Mouse (Mus musculus): ENCODE results near the gene Fam3a. TPM values are rescaled to one million over a fixed set of nuclear protein-coding genes. Genes with fewer than 3 reads are reported as not detected.

The Fam3a gene
- polyA plus RNA-seq, 1 experiment from 2014 or later: 31.0 TPM

DNA sequence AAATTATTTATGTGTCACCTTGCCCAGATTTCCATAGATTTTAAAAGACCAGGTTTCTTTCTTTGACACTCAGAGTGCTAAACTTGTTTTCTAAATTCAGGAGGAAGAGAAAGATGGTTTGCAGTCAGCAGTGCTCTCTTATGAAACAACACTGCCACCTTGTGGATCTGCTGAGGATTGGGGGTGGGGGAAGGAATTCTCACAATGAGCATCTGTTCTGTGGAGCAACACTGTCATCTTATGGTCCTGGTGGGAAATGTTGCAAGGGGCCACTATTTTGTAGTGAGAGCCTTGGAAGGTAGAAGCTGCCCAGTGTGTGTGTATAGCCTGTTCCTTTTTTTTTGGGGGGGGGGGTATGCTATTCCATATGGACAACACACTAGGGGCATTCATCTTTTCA is 20.3 kb upstream of the Fam3a start:
- DNase-seq: peak; percentile 88
- no peak overlapping the region for H3K27ac ChIP-seq (replicated peaks; ENCODE audit: low read depth, low read length)

DNA sequence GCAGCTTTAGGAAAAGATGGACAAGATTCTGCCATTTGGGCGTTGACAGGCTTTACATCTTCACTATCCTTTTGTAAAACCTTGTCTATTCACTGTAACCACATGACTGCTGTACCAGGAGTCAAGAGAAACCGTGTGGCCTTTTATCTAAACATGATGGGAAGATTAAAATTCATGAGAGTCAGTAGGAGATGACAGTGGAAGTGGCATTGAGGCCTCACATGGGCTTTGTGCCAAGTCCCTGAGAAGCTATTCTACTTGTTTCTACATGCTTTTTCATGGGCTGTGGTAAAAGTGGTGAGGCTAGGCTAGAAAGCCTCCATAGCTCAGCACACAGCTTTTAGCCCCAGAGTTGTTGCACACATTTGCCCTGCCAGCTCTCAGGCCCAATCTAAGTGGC is 15.3 kb upstream of the Fam3a start:
- Histone ChIP-seq H3K4me2 (ENCODE audit: low read length) (no peak overlapping the region), H3K27me3 (ENCODE audit: control insufficient read depth, insufficient read depth, low read length) (no peaks in the 10 kb centered on the region), H3K9ac (replicated peaks; ENCODE audit: low read length) (no peak overlapping the region), H3K27ac (replicated peaks; ENCODE audit: low read depth, low read length) (no peak overlapping the region), H3K4me3 (replicated peaks; ENCODE audit: low read depth, low read length) (no peak overlapping the region), H3K9me3 (ENCODE audit: control insufficient read depth, low read length) (no peaks in the 10 kb centered on the region), H3K36me3 (ENCODE audit: control insufficient read depth, insufficient read depth, low read length) (no peaks in the 10 kb centered on the region), H3K4me1 (ENCODE audit: control insufficient read depth, insufficient read depth, low read length) (no peaks in the 10 kb centered on the region)
- whole genome bisulfite sequencing: 23% methylated on average over 2 of the region's 2 CpGs
- ATAC-seq (ENCODE audit: low FRiP score, low TSS enrichment) (no peak), DNase-seq (peak; percentile 27)

More for the DNA sequence above, 20.3 kb upstream of the Fam3a start:
- Histone ChIP-seq H3K9me3 (ENCODE audit: control insufficient read depth, low read length) (no peaks in the 10 kb centered on the region), H3K36me3 (ENCODE audit: control insufficient read depth, insufficient read depth, low read length) (no peaks in the 10 kb centered on the region), H3K4me3 (replicated peaks; ENCODE audit: low read depth, low read length) (no peak overlapping the region), H3K9ac (replicated peaks; ENCODE audit: low read length) (no peak overlapping the region), H3K4me1 (ENCODE audit: control insufficient read depth, insufficient read depth, low read length) (no peaks in the 10 kb centered on the region), H3K4me2 (ENCODE audit: low read length) (no peak overlapping the region), H3K27me3 (ENCODE audit: control insufficient read depth, insufficient read depth, low read length) (no peaks in the 10 kb centered on the region)
- ATAC-seq (ENCODE audit: low FRiP score, low TSS enrichment): peak; percentile 62; the same call in 1 of the 2 replicates

DNA sequence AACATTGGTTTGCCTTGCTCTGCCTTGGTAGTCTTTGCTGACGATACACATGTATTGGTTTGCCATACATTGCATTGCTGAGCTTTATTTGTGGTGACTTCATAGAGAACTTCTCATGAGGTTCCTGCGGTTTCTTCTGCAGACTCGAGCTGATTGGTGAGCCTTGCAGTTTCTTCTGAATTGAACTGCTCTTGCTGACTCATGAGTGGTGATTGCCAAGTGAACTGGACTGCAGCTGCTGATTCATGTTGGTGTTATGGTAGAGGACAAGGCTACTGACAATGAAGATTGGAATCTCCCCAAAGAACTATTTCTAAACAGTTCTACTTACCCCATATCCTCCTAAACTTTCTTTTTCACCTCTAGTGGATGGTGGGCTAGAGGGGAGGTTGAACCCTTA is 7.1 kb upstream of the Fam3a start:
- no peak for ATAC-seq (ENCODE audit: low FRiP score, low TSS enrichment)
- H3K4me3 ChIP-seq (replicated peaks; ENCODE audit: low read depth, low read length): no peak overlapping the region
- WGBS: 77% methylated on average over 3 of the region's 3 CpGs

DNA sequence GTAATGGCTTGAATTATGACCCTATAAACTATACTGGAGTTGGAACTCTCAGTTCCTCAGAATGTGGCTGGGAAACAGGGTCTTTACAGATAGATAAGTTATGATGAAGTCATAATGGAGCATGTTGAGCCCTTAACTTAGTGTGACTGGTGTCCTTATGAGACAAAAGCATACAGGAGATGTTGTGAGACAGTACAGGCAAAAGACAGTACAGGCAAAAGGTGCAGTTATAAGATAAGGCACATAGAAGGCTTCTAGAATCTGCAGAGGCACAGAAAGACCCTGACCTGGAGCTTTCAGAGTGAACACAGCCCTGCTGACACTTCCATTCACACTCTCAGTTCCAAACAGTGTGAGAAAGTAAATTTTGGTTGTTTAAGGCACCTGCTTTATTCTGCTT is 4.9 kb downstream of the Fam3a start:
- Histone ChIP-seq H3K9me3 (ENCODE audit: control insufficient read depth, low read length) (no peaks in the 10 kb centered on the region), H3K4me2 (ENCODE audit: low read length) (no peak overlapping the region), H3K27ac (replicated peaks; ENCODE audit: low read depth, low read length) (no peak overlapping the region), H3K27me3 (ENCODE audit: control insufficient read depth, insufficient read depth, low read length) (no peaks in the 10 kb centered on the region), H3K36me3 (ENCODE audit: control insufficient read depth, insufficient read depth, low read length) (peaks cover 10% of the 10 kb centered on the region), H3K9ac (replicated peaks; ENCODE audit: low read length) (no peak overlapping the region), H3K4me1 (ENCODE audit: control insufficient read depth, insufficient read depth, low read length) (no peaks in the 10 kb centered on the region), H3K4me3 (replicated peaks; ENCODE audit: low read depth, low read length) (no peak overlapping the region)
- ATAC-seq (ENCODE audit: low FRiP score, low TSS enrichment) (no peak), DNase-seq (no peak)

More for the DNA sequence above, 7.1 kb upstream of the Fam3a start:
- no peaks in the 10 kb centered on the region for H3K27me3 ChIP-seq (ENCODE audit: control insufficient read depth, insufficient read depth, low read length)
- no peak for DNase-seq
- H3K27ac ChIP-seq (replicated peaks; ENCODE audit: low read depth, low read length): no peak overlapping the region
- H3K4me1 ChIP-seq (ENCODE audit: control insufficient read depth, insufficient read depth, low read length): no peaks in the 10 kb centered on the region
- no peak overlapping the region for H3K4me2 ChIP-seq (ENCODE audit: low read length)
- no peaks in the 10 kb centered on the region for H3K9me3 ChIP-seq (ENCODE audit: control insufficient read depth, low read length)
- no peak overlapping the region for H3K9ac ChIP-seq (replicated peaks; ENCODE audit: low read length)
- H3K36me3 ChIP-seq (ENCODE audit: control insufficient read depth, insufficient read depth, low read length): no peaks in the 10 kb centered on the region

DNA sequence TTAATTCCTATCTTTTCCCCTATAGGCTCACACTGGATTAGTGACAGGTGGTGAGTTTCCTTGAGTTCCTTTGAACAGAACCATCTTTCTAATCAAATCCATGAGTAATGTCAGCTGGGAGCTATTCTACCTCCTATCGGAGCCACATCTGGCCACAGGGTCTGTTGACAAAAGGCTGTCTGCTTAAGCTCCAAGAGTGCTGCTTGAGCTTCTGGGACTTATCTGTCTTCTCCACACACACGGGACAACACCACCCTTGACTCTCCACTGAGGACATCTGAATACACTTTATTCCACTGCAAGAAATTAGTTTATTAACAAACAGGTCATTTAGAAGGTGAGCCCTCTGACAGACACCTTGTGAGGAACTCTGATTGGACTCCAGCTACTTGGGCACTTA is 8.6 kb downstream of the Fam3a start:
- no peak overlapping the region for H3K4me2 ChIP-seq (ENCODE audit: low read length)
- no peak for ATAC-seq (ENCODE audit: low FRiP score, low TSS enrichment)
- H3K27me3 ChIP-seq (ENCODE audit: control insufficient read depth, insufficient read depth, low read length): no peaks in the 10 kb centered on the region
- H3K4me3 ChIP-seq (replicated peaks; ENCODE audit: low read depth, low read length): no peak overlapping the region
- WGBS: 90% methylated on average over 2 of the region's 2 CpGs
- no peak overlapping the region for H3K9ac ChIP-seq (replicated peaks; ENCODE audit: low read length)
- no peaks in the 10 kb centered on the region for H3K9me3 ChIP-seq (ENCODE audit: control insufficient read depth, low read length)
- H3K27ac ChIP-seq (replicated peaks; ENCODE audit: low read depth, low read length): no peak overlapping the region
- no peaks in the 10 kb centered on the region for H3K4me1 ChIP-seq (ENCODE audit: control insufficient read depth, insufficient read depth, low read length)
- no peak for DNase-seq
- peaks cover 10% of the 10 kb centered on the region for H3K36me3 ChIP-seq (ENCODE audit: control insufficient read depth, insufficient read depth, low read length)

DNA sequence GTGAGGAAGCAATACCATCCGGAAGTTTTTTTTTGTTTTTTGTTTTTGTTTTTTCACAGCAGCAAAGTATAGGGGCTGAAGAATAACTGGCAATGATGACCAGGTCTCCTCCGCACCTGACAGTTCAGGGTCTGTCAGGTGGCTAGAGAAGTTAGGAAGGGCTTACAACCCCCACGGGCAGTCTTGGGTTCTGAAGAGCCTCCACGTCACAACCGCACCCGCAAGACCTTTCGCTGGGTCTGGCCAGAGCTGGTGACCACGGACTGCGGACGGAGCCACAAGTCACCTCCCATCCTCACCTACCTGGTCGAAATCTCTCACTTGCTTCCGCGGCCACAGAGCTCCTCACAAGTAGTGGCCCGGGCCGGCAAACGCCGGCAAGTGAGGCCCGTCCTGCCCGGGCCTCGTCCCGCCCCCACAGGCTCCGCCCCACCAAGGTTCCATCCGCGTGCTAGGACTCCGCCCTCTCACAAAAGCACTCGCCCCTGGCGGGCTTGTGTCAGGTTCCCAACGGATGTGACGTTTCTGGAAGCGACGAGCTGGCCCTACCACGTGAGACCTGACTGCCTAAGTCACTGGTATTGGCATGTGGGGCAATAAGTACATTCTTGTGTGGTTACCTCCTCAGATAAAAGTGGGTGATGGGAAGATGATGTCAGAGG is 20.1 kb downstream of the Fam3a start, which contains the start of the genes Ubl4a and Slc10a3:
Gene Ubl4a, minus strand, starts transcription at position 331 of the 662 bp plus-strand sequence.
Gene Slc10a3, minus strand, starts transcription at position 462 of the 662 bp plus-strand sequence.
- Histone ChIP-seq H3K4me2 (ENCODE audit: low read length) (peak within 1 kb of the TSS; percentile 63), H3K27me3 (ENCODE audit: control insufficient read depth, insufficient read depth, low read length) (no peaks in the 10 kb centered on the region), H3K9me3 (ENCODE audit: control insufficient read depth, low read length) (no peaks in the 10 kb centered on the region), H3K36me3 (ENCODE audit: control insufficient read depth, insufficient read depth, low read length) (no peaks in the 10 kb centered on the region), H3K4me1 (ENCODE audit: control insufficient read depth, insufficient read depth, low read length) (no peaks in the 10 kb centered on the region), H3K27ac (replicated peaks; ENCODE audit: low read depth, low read length) (no peak within 1 kb of the TSS), H3K9ac (replicated peaks; ENCODE audit: low read length) (peak within 1 kb of the TSS; percentile 39), H3K4me3 (replicated peaks; ENCODE audit: low read depth, low read length) (peak within 1 kb of the TSS; percentile 42)
- DNase-seq: peak; percentile 89
- 30% methylated on average over 32 of the region's 32 CpGs for WGBS
- ATAC-seq (ENCODE audit: low FRiP score, low TSS enrichment): peak; percentile 85

DNA sequence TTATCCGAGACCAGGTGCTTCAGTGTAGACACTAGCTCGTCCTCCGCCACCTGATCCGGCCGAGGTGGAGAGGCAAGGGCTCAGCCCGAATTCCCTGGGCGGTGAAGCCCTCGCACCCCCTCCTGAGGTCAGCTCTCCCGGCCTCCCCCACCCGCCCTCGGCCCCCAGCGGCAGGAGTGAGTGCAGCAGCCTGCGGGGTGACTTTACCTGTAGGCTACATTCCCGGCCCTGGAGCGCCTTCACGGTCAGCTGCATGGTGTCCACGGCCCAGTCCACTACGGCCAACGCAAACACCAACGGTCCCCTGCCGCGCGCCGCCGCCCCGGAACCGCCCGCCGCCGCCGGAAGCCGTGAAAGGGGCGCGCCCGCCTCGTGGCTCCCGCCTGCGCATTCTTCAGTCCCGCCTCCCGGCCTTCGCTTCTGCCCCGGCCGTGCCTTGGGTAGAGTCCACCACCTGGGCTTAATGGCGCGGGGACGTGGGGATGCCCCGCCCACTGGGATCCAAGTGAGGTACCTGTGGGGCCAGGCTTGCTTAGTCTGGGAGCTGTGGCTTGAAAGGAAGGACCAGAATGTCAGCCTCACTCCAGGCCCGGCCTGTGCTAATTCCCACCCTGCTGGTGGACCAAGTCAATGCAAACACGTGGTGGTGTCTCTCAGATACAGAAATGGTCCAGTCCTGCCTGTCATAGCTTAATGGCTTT is 24.7 kb downstream of the Fam3a start:
- Histone ChIP-seq H3K4me3 (replicated peaks; ENCODE audit: low read depth, low read length) (peak overlapping the region; percentile 55), H3K9ac (replicated peaks; ENCODE audit: low read length) (peak overlapping the region; percentile 75), H3K9me3 (ENCODE audit: control insufficient read depth, low read length) (no peaks in the 10 kb centered on the region), H3K27me3 (ENCODE audit: control insufficient read depth, insufficient read depth, low read length) (no peaks in the 10 kb centered on the region), H3K4me1 (ENCODE audit: control insufficient read depth, insufficient read depth, low read length) (peaks cover 9% of the 10 kb centered on the region), H3K27ac (replicated peaks; ENCODE audit: low read depth, low read length) (peak overlapping the region; percentile 76), H3K4me2 (ENCODE audit: low read length) (peak overlapping the region; percentile 62), H3K36me3 (ENCODE audit: control insufficient read depth, insufficient read depth, low read length) (no peaks in the 10 kb centered on the region)
- ATAC-seq (ENCODE audit: low FRiP score, low TSS enrichment): peak; percentile 82
- peak; percentile 80 for DNase-seq
- 22% methylated on average over 48 of the region's 49 CpGs for WGBS

DNA sequence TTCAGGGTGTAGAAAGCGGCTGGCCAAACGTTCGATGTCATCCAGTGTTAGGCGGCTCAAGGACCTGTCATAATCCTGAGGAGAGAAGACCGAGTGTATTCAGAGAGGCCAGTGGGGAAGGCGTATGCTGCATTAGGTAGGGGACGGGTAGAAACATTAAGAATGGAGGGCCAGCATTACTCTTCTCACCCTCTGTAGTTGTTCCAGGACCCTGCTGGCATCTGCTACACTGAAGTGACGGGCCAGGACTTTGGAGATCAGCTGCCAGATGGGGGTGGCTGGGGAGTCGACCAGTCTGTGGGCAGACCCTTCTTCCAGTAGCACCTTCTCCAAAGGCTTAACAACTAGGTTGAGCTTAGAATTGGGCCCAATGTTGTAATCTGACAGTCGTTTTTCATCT is 25.6 kb downstream of the Fam3a start:
- DNase-seq: no peak
- WGBS: 70% methylated on average over 10 of the region's 10 CpGs
- H3K27ac ChIP-seq (replicated peaks; ENCODE audit: low read depth, low read length): 0 out of 2 replicates have a peak overlapping the region, but pooled peaks have one; percentile 76
- no peaks in the 10 kb centered on the region for H3K27me3 ChIP-seq (ENCODE audit: control insufficient read depth, insufficient read depth, low read length)
- H3K9me3 ChIP-seq (ENCODE audit: control insufficient read depth, low read length): no peaks in the 10 kb centered on the region
- H3K4me3 ChIP-seq (replicated peaks; ENCODE audit: low read depth, low read length): peak overlapping the region; percentile 55
- H3K4me1 ChIP-seq (ENCODE audit: control insufficient read depth, insufficient read depth, low read length): peaks cover 9% of the 10 kb centered on the region
- no peak for ATAC-seq (ENCODE audit: low FRiP score, low TSS enrichment)
- no peaks in the 10 kb centered on the region for H3K36me3 ChIP-seq (ENCODE audit: control insufficient read depth, insufficient read depth, low read length)
- H3K4me2 ChIP-seq (ENCODE audit: low read length): peak overlapping the region; percentile 62
- peak overlapping the region; percentile 75 for H3K9ac ChIP-seq (replicated peaks; ENCODE audit: low read length)

DNA sequence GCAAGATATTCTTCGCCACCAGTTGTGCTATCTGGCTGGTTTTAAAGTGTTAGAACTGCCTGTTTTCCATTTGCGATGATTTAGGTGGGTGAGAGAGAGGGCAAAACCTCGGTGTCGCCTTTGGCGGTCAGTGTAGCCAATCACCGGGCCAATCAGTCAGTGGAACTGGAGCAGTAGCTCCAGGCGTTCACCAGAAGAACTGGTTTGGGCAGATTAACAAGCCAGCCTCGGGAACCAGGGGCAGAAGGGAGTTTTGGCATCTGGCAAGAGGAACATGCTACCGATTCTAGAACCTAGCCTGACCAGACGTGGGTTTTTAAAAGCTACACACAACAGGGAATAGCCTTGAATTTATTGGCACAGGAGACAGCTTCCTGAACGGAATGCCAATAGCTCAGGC is 33.9 kb downstream of the Fam3a start:
- no peak for ATAC-seq (ENCODE audit: low FRiP score, low TSS enrichment)
- 62% methylated on average over 11 of the region's 11 CpGs for WGBS
- no peak overlapping the region for H3K27ac ChIP-seq (replicated peaks; ENCODE audit: low read depth, low read length)

More for the DNA sequence above, 33.9 kb downstream of the Fam3a start:
- Histone ChIP-seq H3K4me2 (ENCODE audit: low read length) (no peak overlapping the region), H3K9ac (replicated peaks; ENCODE audit: low read length) (no peak overlapping the region), H3K27me3 (ENCODE audit: control insufficient read depth, insufficient read depth, low read length) (no peaks in the 10 kb centered on the region), H3K4me1 (ENCODE audit: control insufficient read depth, insufficient read depth, low read length) (no peaks in the 10 kb centered on the region), H3K36me3 (ENCODE audit: control insufficient read depth, insufficient read depth, low read length) (no peaks in the 10 kb centered on the region), H3K4me3 (replicated peaks; ENCODE audit: low read depth, low read length) (no peak overlapping the region), H3K9me3 (ENCODE audit: control insufficient read depth, low read length) (no peaks in the 10 kb centered on the region)
- DNase-seq: no peak
